Mouse (Mus musculus): Measurements from ENCODE around the gene Hapln4. TPM values are rescaled to one million over a fixed set of nuclear protein-coding genes. Genes with fewer than 3 reads are reported as not detected.

Hapln4 gene
- polyA plus RNA-seq, 1 experiment from 2014 or later = 0.03 TPM

- Histone ChIP-seq H3K4me3 (ENCODE audit: inconsistent target) (no peak overlapping the region), H3K27ac (no peak overlapping the region), H3K36me3 (ENCODE audit: inconsistent target) (no peaks in the 10 kb centered on the region), H3K79me2 (ENCODE audit: inconsistent target) (no peaks in the 10 kb centered on the region)
- WGBS (ENCODE audit: missing documents) = 74% methylated on average over 13 of the region's 13 CpGs
Measured at GRCm38 (mm10) chr8:70114892-70115291, 31.6 kb downstream of the Hapln4 start.

- 11% methylated on average over 9 of the region's 9 CpGs for WGBS (ENCODE audit: missing documents)
Measured at GRCm38 (mm10) chr8:70117611-70118010, 34.4 kb downstream of the Hapln4 start.

GRCm38 (mm10) chr8:70118726-70119700, 35.8 kb downstream of the Hapln4 start:
- Histone ChIP-seq H3K36me3 (ENCODE audit: inconsistent target) (no peaks in the 10 kb centered on the region), H3K27ac (no peak overlapping the region), H3K79me2 (ENCODE audit: inconsistent target) (no peaks in the 10 kb centered on the region), H3K4me3 (ENCODE audit: inconsistent target) (no peak overlapping the region)
- 12% methylated on average over 15 of the region's 17 CpGs for WGBS (ENCODE audit: missing documents)

More at GRCm38 (mm10) chr8:70117611-70118010, 34.4 kb downstream of the Hapln4 start:
- Histone ChIP-seq H3K79me2 (ENCODE audit: inconsistent target) (no peaks in the 10 kb centered on the region), H3K36me3 (ENCODE audit: inconsistent target) (no peaks in the 10 kb centered on the region), H3K27ac (no peak overlapping the region), H3K4me3 (ENCODE audit: inconsistent target) (no peak overlapping the region)

GRCm38 (mm10) chr8:70120667-70121066, 37.4 kb downstream of the Hapln4 start, which contains the start of gene Ncan:
Gene Ncan (minus strand): TSS chr8:70120873.
- 10% methylated on average over 15 of the region's 19 CpGs for whole genome bisulfite sequencing (ENCODE audit: missing documents)
- Histone ChIP-seq H3K36me3 (ENCODE audit: inconsistent target) (no peaks in the 10 kb centered on the region), H3K4me3 (ENCODE audit: inconsistent target) (no peak within 1 kb of the TSS), H3K79me2 (ENCODE audit: inconsistent target) (no peaks in the 10 kb centered on the region), H3K27ac (no peak within 1 kb of the TSS)

GRCm38 (mm10) chr8:70122863-70123262, 39.6 kb downstream of the Hapln4 start:
- Histone ChIP-seq H3K27ac (no peak overlapping the region), H3K36me3 (ENCODE audit: inconsistent target) (no peaks in the 10 kb centered on the region), H3K79me2 (ENCODE audit: inconsistent target) (no peaks in the 10 kb centered on the region), H3K4me3 (ENCODE audit: inconsistent target) (no peak overlapping the region)
- 60% methylated on average over 2 of the region's 2 CpGs for WGBS (ENCODE audit: missing documents)

- no peak overlapping the region for H3K27ac ChIP-seq
Measured at GRCm38 (mm10) chr8:70124992-70125391, 41.7 kb downstream of the Hapln4 start.

GRCm38 (mm10) chr8:70128435-70128834, 45.2 kb downstream of the Hapln4 start:
- Histone ChIP-seq H3K36me3 (ENCODE audit: inconsistent target) (peaks cover 2% of the 10 kb centered on the region), H3K4me3 (ENCODE audit: inconsistent target) (no peak overlapping the region), H3K79me2 (ENCODE audit: inconsistent target) (peaks cover 22% of the 10 kb centered on the region), H3K27ac (no peak overlapping the region)
- WGBS (ENCODE audit: missing documents) = 87% methylated on average over 3 of the region's 3 CpGs

More at GRCm38 (mm10) chr8:70124992-70125391, 41.7 kb downstream of the Hapln4 start:
- Histone ChIP-seq H3K4me3 (ENCODE audit: inconsistent target) (no peak overlapping the region), H3K36me3 (ENCODE audit: inconsistent target) (no peaks in the 10 kb centered on the region), H3K79me2 (ENCODE audit: inconsistent target) (no peaks in the 10 kb centered on the region)
- WGBS (ENCODE audit: missing documents) = 67% methylated on average over 8 of the region's 8 CpGs

GRCm38 (mm10) chr8:70129309-70129952, 46.2 kb downstream of the Hapln4 start:
- H3K36me3 ChIP-seq (ENCODE audit: inconsistent target) = peaks cover 12% of the 10 kb centered on the region
- 87% methylated on average over 9 of the region's 9 CpGs for WGBS (ENCODE audit: missing documents)
- H3K79me2 ChIP-seq (ENCODE audit: inconsistent target) = peaks cover 24% of the 10 kb centered on the region
- no peak overlapping the region for H3K27ac ChIP-seq
- H3K4me3 ChIP-seq (ENCODE audit: inconsistent target) = no peak overlapping the region

GRCm38 (mm10) chr8:70130066-70130465, 46.8 kb downstream of the Hapln4 start:
- H3K4me3 ChIP-seq (ENCODE audit: inconsistent target) = no peak overlapping the region
- H3K79me2 ChIP-seq (ENCODE audit: inconsistent target) = peaks cover 24% of the 10 kb centered on the region
- H3K27ac ChIP-seq = no peak overlapping the region
- H3K36me3 ChIP-seq (ENCODE audit: inconsistent target) = peaks cover 18% of the 10 kb centered on the region
- 93% methylated on average over 3 of the region's 3 CpGs for WGBS (ENCODE audit: missing documents)

GRCm38 (mm10) chr8:70131166-70131883, 48.1 kb downstream of the Hapln4 start, which contains the start of gene Nr2c2ap:
Gene Nr2c2ap (plus strand): TSS chr8:70131333.
- Histone ChIP-seq H3K79me2 (ENCODE audit: inconsistent target) (peaks cover 24% of the 10 kb centered on the region), H3K27ac (peak within 1 kb of the TSS; percentile 72), H3K36me3 (ENCODE audit: inconsistent target) (peaks cover 30% of the 10 kb centered on the region), H3K4me3 (ENCODE audit: inconsistent target) (peak within 1 kb of the TSS; percentile 98)
- WGBS (ENCODE audit: missing documents) = 0% methylated on average over 37 of the region's 37 CpGs

GRCm38 (mm10) chr8:70134086-70134485, 50.8 kb downstream of the Hapln4 start:
- Histone ChIP-seq H3K27ac (no peak overlapping the region), H3K79me2 (ENCODE audit: inconsistent target) (peaks cover 24% of the 10 kb centered on the region), H3K4me3 (ENCODE audit: inconsistent target) (no peak overlapping the region), H3K36me3 (ENCODE audit: inconsistent target) (peaks cover 34% of the 10 kb centered on the region)
- WGBS (ENCODE audit: missing documents) = 99% methylated on average over 5 of the region's 5 CpGs

GRCm38 (mm10) chr8:70134931-70135330, 51.7 kb downstream of the Hapln4 start:
- peaks cover 34% of the 10 kb centered on the region for H3K36me3 ChIP-seq (ENCODE audit: inconsistent target)
- H3K79me2 ChIP-seq (ENCODE audit: inconsistent target) = peaks cover 25% of the 10 kb centered on the region
- no peak overlapping the region for H3K27ac ChIP-seq
- WGBS (ENCODE audit: missing documents) = 93% methylated on average over 7 of the region's 9 CpGs
- H3K4me3 ChIP-seq (ENCODE audit: inconsistent target) = no peak overlapping the region

- Histone ChIP-seq H3K4me3 (ENCODE audit: inconsistent target) (no peak overlapping the region), H3K27ac (no peak overlapping the region), H3K79me2 (ENCODE audit: inconsistent target) (peaks cover 34% of the 10 kb centered on the region), H3K36me3 (ENCODE audit: inconsistent target) (peaks cover 34% of the 10 kb centered on the region)
- WGBS (ENCODE audit: missing documents) = 92% methylated on average over 4 of the region's 4 CpGs
Measured at GRCm38 (mm10) chr8:70136591-70136990, 53.3 kb downstream of the Hapln4 start.

- H3K36me3 ChIP-seq (ENCODE audit: inconsistent target) = peaks cover 43% of the 10 kb centered on the region
- peaks cover 21% of the 10 kb centered on the region for H3K79me2 ChIP-seq (ENCODE audit: inconsistent target)
- no peak overlapping the region; the same call in 1 of the 2 replicates for H3K4me3 ChIP-seq (ENCODE audit: inconsistent target)
- 81% methylated on average over 3 of the region's 4 CpGs for WGBS (ENCODE audit: missing documents)
- no peak overlapping the region for H3K27ac ChIP-seq
Measured at GRCm38 (mm10) chr8:70137890-70138289, 54.6 kb downstream of the Hapln4 start.

Data from macrophage (primary cell).